Mouse (Mus musculus) macrophage (primary cell): ENCODE results near the gene Ifnar2. TPM values are rescaled to one million over a fixed set of nuclear protein-coding genes. Genes with fewer than 3 reads are reported as not detected.

ENCODE experiments used
- H3K27ac ChIP-seq: fragments of 350-480 bp; formaldehyde crosslinking; 2 replicates; pipeline ENCODE4 v1.9.0; 2021
- H3K36me3 ChIP-seq: fragments of 350-480 bp; formaldehyde crosslinking; 2 replicates; pipeline ENCODE4 v1.9.0; 2021; ENCODE audit errors: inconsistent target
- H3K4me3 ChIP-seq: fragments of 350-480 bp; formaldehyde crosslinking; 2 replicates; pipeline ENCODE4 v1.9.0; 2021; ENCODE audit errors: inconsistent target
- H3K79me2 ChIP-seq: fragments of 350-480 bp; formaldehyde crosslinking; 2 replicates; pipeline ENCODE4 v1.9.0; 2021; ENCODE audit errors: inconsistent target
- WGBS: methylation state at CpG from one replicate; pipeline ENCODE4 v1.1.7; 2026; ENCODE audit warnings: inconsistent platforms; ENCODE audit not compliant: missing documents; 5-methylcytosine and 5-hydroxymethylcytosine counted together
- polyA plus RNA-seq: library from polyadenylated mRNA; stranded (reverse); fragments of 250-400 nt; gene quantifications from 3 replicates; pipeline ENCODE4 v1.2.4, GENCODE M21; 2018; ENCODE audit warnings: inconsistent platforms

The Ifnar2 gene
- polyA plus RNA-seq, 1 experiment from 2014 or later, result 327 TPM

GRCm38 (mm10) chr16:91441366-91441765 is 68.8 kb downstream of the Ifnar2 start:
- no peaks in the 10 kb centered on the region for H3K36me3 ChIP-seq
- H3K27ac ChIP-seq, result peak overlapping the region; percentile 17
- H3K4me3 ChIP-seq, result no peak overlapping the region
- WGBS, result 34% methylated on average over 7 of the region's 7 CpGs
- no peaks in the 10 kb centered on the region for H3K79me2 ChIP-seq

- H3K79me2 ChIP-seq, result no peaks in the 10 kb centered on the region
- 68% methylated on average over 5 of the region's 7 CpGs for WGBS
- no peaks in the 10 kb centered on the region for H3K36me3 ChIP-seq
- H3K27ac ChIP-seq, result peak overlapping the region; percentile 17
- H3K4me3 ChIP-seq, result no peak overlapping the region
Observed at GRCm38 (mm10) chr16:91441811-91442240, 69.2 kb downstream of the Ifnar2 start.

GRCm38 (mm10) chr16:91442446-91442845 is 69.9 kb downstream of the Ifnar2 start:
- WGBS, result 61% methylated on average over 4 of the region's 4 CpGs
- Histone ChIP-seq H3K79me2 (no peaks in the 10 kb centered on the region), H3K27ac (no peak overlapping the region), H3K4me3 (no peak overlapping the region), H3K36me3 (no peaks in the 10 kb centered on the region)

GRCm38 (mm10) chr16:91443211-91443611 is 70.6 kb downstream of the Ifnar2 start:
- H3K36me3 ChIP-seq, result no peaks in the 10 kb centered on the region
- H3K27ac ChIP-seq, result no peak overlapping the region
- H3K79me2 ChIP-seq, result no peaks in the 10 kb centered on the region
- H3K4me3 ChIP-seq, result no peak overlapping the region
- WGBS, result 48% methylated on average over 8 of the region's 8 CpGs

GRCm38 (mm10) chr16:91444847-91445246 is 72.3 kb downstream of the Ifnar2 start:
- WGBS, result 91% methylated on average over 3 of the region's 4 CpGs
- Histone ChIP-seq H3K36me3 (no peaks in the 10 kb centered on the region), H3K4me3 (no peak overlapping the region), H3K79me2 (no peaks in the 10 kb centered on the region), H3K27ac (no peak overlapping the region)

DNA sequence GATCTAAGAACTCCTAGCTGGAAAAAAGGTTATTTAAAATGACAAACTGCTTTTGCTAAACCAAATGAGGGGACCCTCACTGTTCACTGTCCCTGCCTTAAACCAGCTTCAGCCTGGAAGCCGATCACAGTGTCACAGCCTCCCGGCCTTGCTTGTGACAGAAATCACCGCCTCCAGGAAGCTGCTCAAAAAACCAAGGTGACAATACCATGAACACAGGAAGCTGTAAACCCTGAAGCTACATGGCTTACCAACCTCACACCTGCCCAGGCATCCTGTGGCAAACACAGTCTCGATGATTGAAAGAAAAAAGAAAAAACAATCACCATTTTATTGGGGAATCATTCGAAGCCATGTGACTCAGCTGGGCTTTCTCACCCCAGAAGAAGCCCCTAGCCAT is 73.0 kb downstream of the Ifnar2 start:
- no peak overlapping the region for H3K4me3 ChIP-seq
- 60% methylated on average over 5 of the region's 5 CpGs for WGBS
- no peaks in the 10 kb centered on the region for H3K36me3 ChIP-seq
- no peak overlapping the region for H3K27ac ChIP-seq
- H3K79me2 ChIP-seq, result no peaks in the 10 kb centered on the region

GRCm38 (mm10) chr16:91446778-91447511 is 74.4 kb downstream of the Ifnar2 start:
- Histone ChIP-seq H3K27ac (no peak overlapping the region), H3K4me3 (no peak overlapping the region), H3K36me3 (no peaks in the 10 kb centered on the region), H3K79me2 (no peaks in the 10 kb centered on the region)
- 74% methylated on average over 7 of the region's 8 CpGs for WGBS

GRCm38 (mm10) chr16:91447512-91447900 is 74.9 kb downstream of the Ifnar2 start:
- Histone ChIP-seq H3K79me2 (no peaks in the 10 kb centered on the region), H3K4me3 (no peak overlapping the region), H3K36me3 (no peaks in the 10 kb centered on the region), H3K27ac (no peak overlapping the region)
- 94% methylated on average over 5 of the region's 6 CpGs for WGBS

DNA sequence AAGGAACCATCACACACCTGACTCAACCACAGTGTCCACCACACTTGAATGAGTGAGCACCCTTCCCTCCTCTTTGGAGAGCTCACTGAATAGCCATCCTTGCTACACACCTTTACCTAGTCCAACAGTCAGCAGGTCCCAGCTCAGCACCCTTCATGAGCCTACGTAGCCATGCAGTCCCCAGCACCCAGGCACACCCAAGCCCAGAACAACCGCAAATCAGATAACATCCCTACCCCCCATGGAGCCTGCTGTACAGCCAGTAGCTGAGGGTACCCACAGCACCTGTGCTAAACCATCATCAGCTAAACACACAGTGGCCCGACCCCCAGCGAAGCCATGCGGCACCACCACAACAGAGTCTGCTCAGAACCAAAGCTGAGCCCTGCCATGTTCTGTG is 75.5 kb downstream of the Ifnar2 start:
- WGBS, result 96% methylated on average over 5 of the region's 5 CpGs
- Histone ChIP-seq H3K4me3 (no peak overlapping the region), H3K79me2 (no peaks in the 10 kb centered on the region), H3K27ac (no peak overlapping the region), H3K36me3 (no peaks in the 10 kb centered on the region)

- H3K27ac ChIP-seq, result no peak overlapping the region
- 92% methylated on average over 7 of the region's 7 CpGs for WGBS
- H3K4me3 ChIP-seq, result no peak overlapping the region
Observed at GRCm38 (mm10) chr16:91448895-91449294, 76.3 kb downstream of the Ifnar2 start.

DNA sequence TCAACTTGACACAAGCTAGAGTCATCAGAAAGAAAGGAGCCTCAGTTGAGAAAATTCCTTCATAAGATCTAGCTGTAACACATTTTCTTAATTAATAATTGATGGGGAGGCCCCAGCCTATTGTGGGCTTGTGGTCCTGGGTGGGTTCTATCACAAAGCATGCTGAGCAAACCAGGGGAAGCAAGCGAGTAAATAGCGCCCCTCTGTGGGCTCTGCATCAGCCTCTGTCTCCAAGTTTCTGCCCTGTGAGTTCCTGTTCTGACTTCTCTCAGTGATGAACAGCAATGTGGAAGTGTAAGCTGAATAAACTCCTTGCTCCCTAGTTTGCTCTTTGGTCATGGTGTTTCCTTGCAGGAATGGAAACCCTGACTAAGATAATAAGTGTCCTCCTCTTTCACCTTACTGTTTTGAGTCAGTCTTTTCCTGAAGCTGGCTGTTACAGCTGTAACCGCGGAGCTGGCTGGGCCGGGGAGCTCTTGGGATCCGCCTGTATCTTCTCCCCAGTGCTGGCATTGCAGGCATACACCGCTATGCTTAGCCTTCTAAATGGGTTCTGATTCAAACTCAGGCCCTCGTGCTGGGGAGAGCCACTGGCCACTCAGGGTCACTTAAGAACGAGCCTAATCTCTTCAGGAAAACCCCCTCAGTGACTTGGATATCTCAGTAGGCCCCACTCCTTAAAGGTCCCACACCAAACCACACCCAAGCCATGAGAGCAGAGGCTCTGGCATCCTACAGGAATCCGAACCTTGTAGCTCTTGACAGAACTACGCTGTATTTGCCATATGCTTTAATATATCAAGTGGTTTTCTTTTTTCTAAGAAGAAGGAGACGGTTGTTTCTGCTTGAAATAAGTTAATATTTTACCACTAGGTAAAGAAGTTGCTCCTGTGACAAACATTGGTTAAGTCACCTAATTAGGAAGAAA is 77.8 kb downstream of the Ifnar2 start:
- WGBS, result 93% methylated on average over 12 of the region's 12 CpGs
- no peaks in the 10 kb centered on the region for H3K36me3 ChIP-seq

More at GRCm38 (mm10) chr16:91448895-91449294, 76.3 kb downstream of the Ifnar2 start:
- Histone ChIP-seq H3K36me3 (no peaks in the 10 kb centered on the region), H3K79me2 (no peaks in the 10 kb centered on the region)

GRCm38 (mm10) chr16:91451949-91452348 is 79.4 kb downstream of the Ifnar2 start:
- 0% methylated on average over 2 of the region's 2 CpGs for WGBS
- Histone ChIP-seq H3K79me2 (no peaks in the 10 kb centered on the region), H3K27ac (peak overlapping the region; percentile 86), H3K36me3 (no peaks in the 10 kb centered on the region), H3K4me3 (no peak overlapping the region)

More for the DNA sequence above, 77.8 kb downstream of the Ifnar2 start:
- H3K79me2 ChIP-seq, result no peaks in the 10 kb centered on the region
- H3K27ac ChIP-seq, result no peak overlapping the region
- H3K4me3 ChIP-seq, result no peak overlapping the region

- H3K79me2 ChIP-seq, result no peaks in the 10 kb centered on the region
- peak overlapping the region; percentile 86 for H3K27ac ChIP-seq
- no peaks in the 10 kb centered on the region for H3K36me3 ChIP-seq
- WGBS, result 5% methylated on average over 6 of the region's 6 CpGs
- H3K4me3 ChIP-seq, result no peak overlapping the region
Observed at GRCm38 (mm10) chr16:91452363-91452896, 79.8 kb downstream of the Ifnar2 start.
